10 mouse cellular contexts compared by ENCODE assay signal in genomic region chr11:118008144-118008805, GRCm38 (mm10). TPM values are rescaled to one million over a fixed set of nuclear protein-coding genes. Genes with fewer than 3 reads are reported as not detected.
A peak's percentile ranks its signal among the peaks of the same experiment; 100 is the strongest.
DNase-seq lines count a peak whose midpoint lies in the region; ATAC-seq and TF ChIP-seq lines count a peak whose summit lies in the region.
"Had no signal": no experiment of that assay in that cellular context is flagged by ENCODE, and none has a peak within 500 bp of the region (broad histone marks: within the 10 kb centered on the region; RNA-seq: fewer than 3 reads in every experiment).

No protein-coding gene starts in this region.

- ATAC-seq in heart, embryonic 14.5 days (ENCODE audit: insufficient number of reproducible peaks, insufficient read depth, low FRiP score, low read depth) = 0 out of 2 replicates have a peak, but pooled peaks have one; percentile 1
- no peak for ATAC-seq in midbrain, embryonic 11.5 days (ENCODE audit: low FRiP score)
- ATAC-seq in midbrain, postnatal 0 days (ENCODE audit: low FRiP score) = no peak
- ATAC-seq in intestine, embryonic 15.5 days = peak; percentile 3; the same call in 1 of the 2 replicates
- no peak for ATAC-seq in stomach, embryonic 16.5 days (ENCODE audit: insufficient read depth, low FRiP score)
- ATAC-seq in erythroid progenitor cell, adult 5-6 weeks (replicated peaks; ENCODE audit: low FRiP score, poor library complexity, severe bottlenecking) = no peak

- H3K27me3 ChIP-seq in heart, embryonic 14.5 days (ENCODE audit: control insufficient read depth, insufficient read depth, low read length) = no peaks in the 10 kb centered on the region
- no peaks in the 10 kb centered on the region for H3K27me3 ChIP-seq in midbrain, embryonic 11.5 days (ENCODE audit: control insufficient read depth, insufficient read depth, low read length)
- H3K27me3 ChIP-seq in midbrain, postnatal 0 days (ENCODE audit: insufficient read depth, low read length) = no peaks in the 10 kb centered on the region
- no peaks in the 10 kb centered on the region for H3K27me3 ChIP-seq in intestine, embryonic 15.5 days (replicated peaks)
- no peaks in the 10 kb centered on the region for H3K27me3 ChIP-seq in stomach, embryonic 16.5 days (ENCODE audit: control insufficient read depth, insufficient read depth, low read length)
- H3K27me3 ChIP-seq: hindbrain, embryonic 15.5 days had no signal

- H3K9ac ChIP-seq in heart, embryonic 14.5 days (ENCODE audit: low read length) = peak overlapping the region; percentile 38; the same call in 1 of the 2 replicates
- H3K9ac ChIP-seq in midbrain, embryonic 11.5 days (ENCODE audit: low read length) = no peak overlapping the region
- H3K9ac ChIP-seq in midbrain, postnatal 0 days (replicated peaks; ENCODE audit: low read length, poor library complexity, severe bottlenecking) = no peak overlapping the region
- H3K9ac ChIP-seq in intestine, embryonic 15.5 days = no peak overlapping the region
- H3K9ac ChIP-seq in stomach, embryonic 16.5 days (ENCODE audit: low read length) = 0 out of 2 replicates have a peak overlapping the region, but pooled peaks have one; percentile 13
- H3K9ac ChIP-seq: hindbrain, embryonic 15.5 days had no signal

- peaks cover 48% of the 10 kb centered on the region for H3K36me3 ChIP-seq in heart, embryonic 14.5 days (ENCODE audit: control insufficient read depth, insufficient read depth, low read length)
- H3K36me3 ChIP-seq in midbrain, embryonic 11.5 days (ENCODE audit: control insufficient read depth, insufficient read depth, low read length) = peaks cover 7% of the 10 kb centered on the region
- peaks cover 33% of the 10 kb centered on the region for H3K36me3 ChIP-seq in midbrain, postnatal 0 days (ENCODE audit: insufficient read depth, low read length)
- H3K36me3 ChIP-seq in intestine, embryonic 15.5 days = peaks cover 25% of the 10 kb centered on the region
- H3K36me3 ChIP-seq in stomach, embryonic 16.5 days (ENCODE audit: control insufficient read depth, insufficient read depth, low read length) = peaks cover 12% of the 10 kb centered on the region; the same call in 1 of the 2 replicates

- no peak for TF ChIP-seq CTCF in midbrain, postnatal 0 days (IDR thresholded peaks at IDR 0.05)

- peak overlapping the region; percentile 51 to 72 for H3K27ac ChIP-seq in heart, embryonic 14.5 days (replicated peaks in 1 of 2; ENCODE audit: control insufficient read depth in 1 of 2, insufficient read depth in 1 of 2, low read depth in 2 of 2, low read length in 2 of 2)
- no peak overlapping the region for H3K27ac ChIP-seq in midbrain, embryonic 11.5 days (ENCODE audit: low read depth, low read length)
- no peak overlapping the region for H3K27ac ChIP-seq in midbrain, postnatal 0 days (ENCODE audit: low read depth, low read length)
- H3K27ac ChIP-seq in intestine, embryonic 15.5 days = peak overlapping the region; percentile 4; the same call in 1 of the 2 replicates
- H3K27ac ChIP-seq in stomach, embryonic 16.5 days (ENCODE audit: low read length) = peak overlapping the region; percentile 63; the same call in 1 of the 2 replicates
- H3K27ac ChIP-seq: hindbrain, embryonic 15.5 days had no signal

- 0 out of 2 replicates have a peak overlapping the region, but pooled peaks have one; percentile 4 for H3K4me2 ChIP-seq in heart, embryonic 14.5 days (ENCODE audit: low read length)
- H3K4me2 ChIP-seq in midbrain, embryonic 11.5 days = no peak overlapping the region
- H3K4me2 ChIP-seq in midbrain, postnatal 0 days (ENCODE audit: low read depth, low read length, poor library complexity, severe bottlenecking) = no peak overlapping the region
- no peak overlapping the region for H3K4me2 ChIP-seq in intestine, embryonic 15.5 days (replicated peaks)
- H3K4me2 ChIP-seq in stomach, embryonic 16.5 days (ENCODE audit: low read depth, low read length) = no peak overlapping the region
- H3K4me2 ChIP-seq: hindbrain, embryonic 15.5 days had no signal

- 53% methylated on average over 5 of the region's 5 CpGs for WGBS in heart, embryonic 14.5 days
- 44% methylated on average over 5 of the region's 5 CpGs for WGBS in midbrain, embryonic 11.5 days
- 49% methylated on average over 5 of the region's 5 CpGs for WGBS in midbrain, postnatal 0 days
- WGBS in intestine, embryonic 15.5 days = 71% methylated on average over 5 of the region's 5 CpGs
- WGBS in stomach, embryonic 16.5 days = 62% methylated on average over 5 of the region's 5 CpGs

- no peak overlapping the region for H3K4me3 ChIP-seq in heart, embryonic 14.5 days (ENCODE audit: control insufficient read depth in 1 of 2, insufficient read depth in 1 of 2, low read depth in 1 of 2, low read length in 2 of 2)
- no peak overlapping the region for H3K4me3 ChIP-seq in midbrain, embryonic 11.5 days (ENCODE audit: low read depth, low read length)
- H3K4me3 ChIP-seq in midbrain, postnatal 0 days (ENCODE audit: low read depth, low read length) = no peak overlapping the region
- H3K4me3 ChIP-seq in intestine, embryonic 15.5 days (replicated peaks) = no peak overlapping the region
- H3K4me3 ChIP-seq in stomach, embryonic 16.5 days (replicated peaks; ENCODE audit: low read length) = no peak overlapping the region
- H3K4me3 ChIP-seq: hindbrain, embryonic 15.5 days had no signal

- H3K4me1 ChIP-seq in heart, embryonic 14.5 days (ENCODE audit: control insufficient read depth in 2 of 2, insufficient read depth in 2 of 2, low read length in 2 of 2) = peaks cover 35 to 41% of the 10 kb centered on the region in 2 experiments
- H3K4me1 ChIP-seq in midbrain, embryonic 11.5 days (ENCODE audit: control insufficient read depth, insufficient read depth, low read length) = peaks cover 12% of the 10 kb centered on the region
- H3K4me1 ChIP-seq in midbrain, postnatal 0 days (ENCODE audit: insufficient read depth, low read length) = no peaks in the 10 kb centered on the region
- H3K4me1 ChIP-seq in intestine, embryonic 15.5 days (replicated peaks) = peaks cover 57% of the 10 kb centered on the region
- peaks cover 28% of the 10 kb centered on the region for H3K4me1 ChIP-seq in stomach, embryonic 16.5 days (ENCODE audit: control insufficient read depth, insufficient read depth, low read length)

- no peaks in the 10 kb centered on the region for H3K9me3 ChIP-seq in heart, embryonic 14.5 days (ENCODE audit: control insufficient read depth, low read length)
- H3K9me3 ChIP-seq in midbrain, embryonic 11.5 days (ENCODE audit: control insufficient read depth, low read length) = no peaks in the 10 kb centered on the region
- H3K9me3 ChIP-seq in midbrain, postnatal 0 days (ENCODE audit: low read length) = no peaks in the 10 kb centered on the region
- H3K9me3 ChIP-seq in intestine, embryonic 15.5 days = no peaks in the 10 kb centered on the region
- H3K9me3 ChIP-seq in stomach, embryonic 16.5 days (replicated peaks; ENCODE audit: control insufficient read depth, low read length) = no peaks in the 10 kb centered on the region
- H3K9me3 ChIP-seq: hindbrain, embryonic 15.5 days had no signal

- no peak for DNase-seq in heart, adult 9 months (ENCODE audit: low spot score in 2 of 2)
- DNase-seq in midbrain, embryonic 11.5 days (ENCODE audit: low spot score, missing footprints) = peak; percentile 84
- DNase-seq in midbrain, postnatal 0 days (ENCODE audit: low spot score) = no peak
- no peak for DNase-seq in spleen, postnatal 36 days (ENCODE audit: low spot score in 2 of 2)
- DNase-seq: cerebellum, adult 11 months had no signal

RNA-seq across cellular contexts. Expression of gene Pgs1, which starts 22.2 kb away (rescaled TPM):
- polyA plus RNA-seq in heart, embryonic 14.5 days (2014; fragmentation: Nextera tagmentation; extraction: Ambion mirVana) = 23.1 TPM in 2 replicates
- polyA plus RNA-seq in midbrain, embryonic 11.5 days (2014; fragmentation: Nextera tagmentation; extraction: Ambion mirVana) = 40.2 and 42.7 TPM in 2 replicates
- total RNA-seq in midbrain, postnatal 0 days (2014; rRNA removed) = 62.0 and 72.2 TPM in 2 replicates
- 55.0 and 61.8 TPM in 2 replicates for polyA plus RNA-seq in midbrain, postnatal 0 days (2015; fragmentation: Nextera tagmentation; extraction: Ambion mirVana)
- 32.6 and 33.5 TPM in 2 replicates for polyA plus RNA-seq in intestine, embryonic 15.5 days (2015; fragmentation: Nextera tagmentation; extraction: Ambion mirVana)
- polyA plus RNA-seq in stomach, embryonic 16.5 days (2015; fragmentation: Nextera tagmentation; extraction: Ambion mirVana) = 32.1 and 37.1 TPM in 2 replicates
- 10.1 and 13.3 TPM in 2 replicates for total RNA-seq in erythroid progenitor cell, adult 5-6 weeks (2015; ENCODE audit: low replicate concordance)
- total RNA-seq in erythroid progenitor cell, adult 5-6 weeks (2017; ENCODE audit: low replicate concordance) = 5.1 and 22.5 TPM in 2 replicates

RNA-seq across cellular contexts. Expression of gene Socs3, which starts 38.4 kb away (rescaled TPM):
- 2.0 and 2.3 TPM in 2 replicates for polyA plus RNA-seq in heart, embryonic 14.5 days (2014; fragmentation: Nextera tagmentation; extraction: Ambion mirVana)
- 5.5 and 5.9 TPM in 2 replicates for polyA plus RNA-seq in midbrain, embryonic 11.5 days (2014; fragmentation: Nextera tagmentation; extraction: Ambion mirVana)
- total RNA-seq in midbrain, postnatal 0 days (2014; rRNA removed) = 7.3 and 8.5 TPM in 2 replicates
- 4.4 and 4.9 TPM in 2 replicates for polyA plus RNA-seq in midbrain, postnatal 0 days (2015; fragmentation: Nextera tagmentation; extraction: Ambion mirVana)
- polyA plus RNA-seq in intestine, embryonic 15.5 days (2015; fragmentation: Nextera tagmentation; extraction: Ambion mirVana) = 18.4 and 19.1 TPM in 2 replicates
- 16.1 and 17.4 TPM in 2 replicates for polyA plus RNA-seq in stomach, embryonic 16.5 days (2015; fragmentation: Nextera tagmentation; extraction: Ambion mirVana)
- total RNA-seq in erythroid progenitor cell, adult 5-6 weeks (2015; ENCODE audit: low replicate concordance) = 0.36 and 1.3 TPM in 2 replicates
- total RNA-seq in erythroid progenitor cell, adult 5-6 weeks (2017; ENCODE audit: low replicate concordance) = 1.2 TPM in 1 of 2 replicates, not detected in the other

Comparison
In these comparisons a context has a peak if more than half of its experiments do, and no peak if none do; other contexts are left out.
1. ATAC-seq: peak in heart, embryonic 14.5 days (single experiment) and intestine, embryonic 15.5 days (single experiment); none in midbrain, embryonic 11.5 days (single experiment), midbrain, postnatal 0 days (single experiment), stomach, embryonic 16.5 days (single experiment) and erythroid progenitor cell, adult 5-6 weeks (single experiment).
2. H3K27ac ChIP-seq: peak in heart, embryonic 14.5 days (2 of 2), intestine, embryonic 15.5 days (single experiment) and stomach, embryonic 16.5 days (single experiment); none in midbrain, embryonic 11.5 days (single experiment) and midbrain, postnatal 0 days (single experiment).
3. H3K9ac ChIP-seq: peak in heart, embryonic 14.5 days (single experiment) and stomach, embryonic 16.5 days (single experiment); none in midbrain, embryonic 11.5 days (single experiment), midbrain, postnatal 0 days (single experiment) and intestine, embryonic 15.5 days (single experiment).